Mouse (Mus musculus): ENCODE data around the gene Cpne4.

Gene Cpne4

GRCm38 (mm10) chr9:104872586-104872985, 325.5 kb downstream of the Cpne4 start:
- DNase-seq (ENCODE audit: low spot score in 2 of 2): peak in 1 of 2 experiments; percentile 15

- DNase-seq (ENCODE audit: low spot score in 2 of 2): no peak
These were observed 327.1 kb downstream of the Cpne4 start for GRCm38 (mm10) chr9:104874157-104874556.

- DNase-seq (ENCODE audit: low spot score in 2 of 2): peak; percentile 45 to 46
These were observed 329.9 kb downstream of the Cpne4 start for GRCm38 (mm10) chr9:104877014-104877413.

GRCm38 (mm10) chr9:104878558-104878957, 331.5 kb downstream of the Cpne4 start:
- peak; percentile 34 to 41 for DNase-seq (ENCODE audit: low spot score in 2 of 2)

GRCm38 (mm10) chr9:104890517-104890916, 343.4 kb downstream of the Cpne4 start:
- DNase-seq (ENCODE audit: low spot score in 2 of 2): no peak

GRCm38 (mm10) chr9:104895360-104895759, 348.3 kb downstream of the Cpne4 start:
- no peak for DNase-seq (ENCODE audit: low spot score in 2 of 2)

GRCm38 (mm10) chr9:104901118-104901517, 354.0 kb downstream of the Cpne4 start:
- no peak for DNase-seq (ENCODE audit: low spot score in 2 of 2)

- DNase-seq (ENCODE audit: low spot score in 2 of 2): no peak
These were observed 354.7 kb downstream of the Cpne4 start for GRCm38 (mm10) chr9:104901827-104902226.

GRCm38 (mm10) chr9:104912686-104913085, 365.6 kb downstream of the Cpne4 start:
- DNase-seq (ENCODE audit: low spot score in 2 of 2): no peak

GRCm38 (mm10) chr9:104913327-104913726, 366.2 kb downstream of the Cpne4 start:
- DNase-seq (ENCODE audit: low spot score in 2 of 2): no peak

GRCm38 (mm10) chr9:104921197-104921596, 374.1 kb downstream of the Cpne4 start:
- no peak for DNase-seq (ENCODE audit: low spot score in 2 of 2)

- DNase-seq (ENCODE audit: low spot score in 2 of 2): no peak
These were observed 375.0 kb downstream of the Cpne4 start for GRCm38 (mm10) chr9:104922051-104922450.

GRCm38 (mm10) chr9:104928806-104929205, 381.7 kb downstream of the Cpne4 start:
- no peak for DNase-seq (ENCODE audit: low spot score in 2 of 2)

GRCm38 (mm10) chr9:104940389-104940788, 393.3 kb downstream of the Cpne4 start:
- no peak for DNase-seq (ENCODE audit: low spot score in 2 of 2)

GRCm38 (mm10) chr9:104950551-104950950, 403.5 kb downstream of the Cpne4 start:
- DNase-seq (ENCODE audit: low spot score in 2 of 2): no peak

- DNase-seq (ENCODE audit: low spot score in 2 of 2): no peak
These were observed 405.1 kb downstream of the Cpne4 start for GRCm38 (mm10) chr9:104952176-104952575.

GRCm38 (mm10) chr9:104972828-104973227, 425.7 kb downstream of the Cpne4 start:
- peak in 1 of 2 experiments; percentile 1 for DNase-seq (ENCODE audit: low spot score in 2 of 2)

- no peak for DNase-seq (ENCODE audit: low spot score in 2 of 2)
These were observed 435.0 kb downstream of the Cpne4 start for GRCm38 (mm10) chr9:104981934-104982548.

- DNase-seq (ENCODE audit: low spot score in 2 of 2): no peak
These were observed 451.1 kb downstream of the Cpne4 start for GRCm38 (mm10) chr9:104998225-104998624.

- no peak for DNase-seq (ENCODE audit: low spot score in 2 of 2)
These were observed 463.6 kb downstream of the Cpne4 start for GRCm38 (mm10) chr9:105010721-105011120.

GRCm38 (mm10) chr9:105018186-105018585, 471.1 kb downstream of the Cpne4 start:
- DNase-seq (ENCODE audit: low spot score in 2 of 2): no peak

- no peak for DNase-seq (ENCODE audit: low spot score in 2 of 2)
These were observed 481.2 kb downstream of the Cpne4 start for GRCm38 (mm10) chr9:105028311-105028710.

- DNase-seq (ENCODE audit: low spot score in 2 of 2): no peak
These were observed 485.5 kb downstream of the Cpne4 start for GRCm38 (mm10) chr9:105032572-105032971.

- no peak for DNase-seq (ENCODE audit: low spot score in 2 of 2)
These were observed 486.6 kb downstream of the Cpne4 start for GRCm38 (mm10) chr9:105033641-105034040.

Measured in spleen, postnatal 36 days (tissue).